Mouse (Mus musculus) kidney, adult 2 months (tissue): ENCODE results near the gene Sema3b. TPM values are rescaled to one million over a fixed set of nuclear protein-coding genes. Genes with fewer than 3 reads are reported as not detected.

Source experiments
- DNase-seq: peaks from one replicate; pipeline ENCODE4 v3.0.0; 2021
- H3K27ac ChIP-seq: fragments of 200-500 bp; 2 replicates; pipeline ENCODE4 v1.5.1; 2012; ENCODE audit warnings: low read depth, low read length, control low read depth, inconsistent platforms; ENCODE audit not compliant: insufficient read depth
- H3K27me3 ChIP-seq: fragments of 200-500 bp; replicated peaks from 2 replicates; pipeline ENCODE4 v1.6.1; 2012; ENCODE audit warnings: mild to moderate bottlenecking, moderate library complexity, low read length, inconsistent platforms; ENCODE audit not compliant: control insufficient read depth, insufficient read depth
- H3K36me3 ChIP-seq: fragments of 200-500 bp; 2 replicates; pipeline ENCODE4 v1.6.1; 2012; ENCODE audit warnings: mild to moderate bottlenecking, moderate library complexity, low read length, inconsistent platforms; ENCODE audit not compliant: control insufficient read depth, insufficient read depth
- H3K4me1 ChIP-seq: fragments of 200-500 bp; 2 replicates; pipeline ENCODE4 v1.6.1; 2011; ENCODE audit warnings: low read length; ENCODE audit not compliant: control insufficient read depth, insufficient read depth
- H3K4me3 ChIP-seq: fragments of 200-500 bp; 2 replicates; pipeline ENCODE4 v1.5.1; 2011; ENCODE audit warnings: mild to moderate bottlenecking, low read depth, low read length, control low read depth; ENCODE audit not compliant: insufficient read depth
- CTCF ChIP-seq: fragments of 200-500 bp; conservative IDR thresholded peaks from 2 replicates; pipeline ENCODE4 v1.5.1; 2011; ENCODE audit warnings: low read depth, mild to moderate bottlenecking, control low read depth, low read length, moderate library complexity, mixed read lengths; ENCODE audit not compliant: insufficient read depth, insufficient read length
- POLR2A ChIP-seq: fragments of 200-500 bp; IDR thresholded peaks from one replicate; pipeline ENCODE4 v1.6.1; 2011; ENCODE audit warnings: low read depth, low read length, control low read depth
- WGBS: fragments of 180-500 bp; shearing (Covaris S2); methylation state at CpG from one replicate; pipeline ENCODE4 v1.1.7; 2018; 5-methylcytosine and 5-hydroxymethylcytosine counted together
- polyA plus RNA-seq: library from polyadenylated mRNA; depleted of rRNA; stranded (reverse); fragments of >200 nt; gene quantifications from 2 replicates; pipeline ENCODE4 v1.2.3, GENCODE M21; 2012

The Sema3b gene
- polyA plus RNA-seq, 1 experiment, result 63.3 TPM

- Histone ChIP-seq H3K27me3 (no peaks in the 10 kb centered on the region), H3K4me3 (peak within 1 kb of the TSS; percentile 74), H3K4me1 (peaks cover 26% of the 10 kb centered on the region; the same call in 1 of the 2 replicates), H3K27ac (peak within 1 kb of the TSS; percentile 67), H3K36me3 (no peaks in the 10 kb centered on the region)
- DNase-seq, result peak; percentile 100
- 10% methylated on average over 46 of the region's 46 CpGs for WGBS
- no peak for TF ChIP-seq POLR2A
These were observed 21.8 kb downstream of the Sema3b start, which contains the start of gene Ifrd2 for GRCm38 (mm10) chr9:107586974-107587832. Gene Ifrd2 (plus strand): TSS chr9:107587642.

- Histone ChIP-seq H3K27me3 (no peaks in the 10 kb centered on the region), H3K36me3 (no peaks in the 10 kb centered on the region), H3K27ac (no peak overlapping the region), H3K4me1 (peaks cover 33% of the 10 kb centered on the region; the same call in 1 of the 2 replicates), H3K4me3 (no peak overlapping the region)
- no peak for DNase-seq
- 85% methylated on average over 5 of the region's 5 CpGs for WGBS
- TF ChIP-seq POLR2A (no peak), CTCF (no peak)
These were observed 22.5 kb downstream of the Sema3b start for GRCm38 (mm10) chr9:107586504-107586903.

GRCm38 (mm10) chr9:107583174-107583573 is 25.9 kb downstream of the Sema3b start:
- Histone ChIP-seq H3K4me1 (peaks cover 21% of the 10 kb centered on the region; the same call in 1 of the 2 replicates), H3K4me3 (no peak overlapping the region), H3K36me3 (no peaks in the 10 kb centered on the region), H3K27me3 (no peaks in the 10 kb centered on the region), H3K27ac (no peak overlapping the region)
- 93% methylated on average over 14 of the region's 14 CpGs for WGBS
- DNase-seq, result no peak
- TF ChIP-seq CTCF, result no peak
- TF ChIP-seq POLR2A, result no peak

GRCm38 (mm10) chr9:107582509-107583062 is 26.4 kb downstream of the Sema3b start:
- Histone ChIP-seq H3K36me3 (no peaks in the 10 kb centered on the region), H3K27me3 (no peaks in the 10 kb centered on the region), H3K4me3 (no peak overlapping the region), H3K27ac (no peak overlapping the region), H3K4me1 (peaks cover 18% of the 10 kb centered on the region)
- peak; percentile 59 for DNase-seq
- TF ChIP-seq POLR2A (no peak), CTCF (no peak)
- 53% methylated on average over 7 of the region's 7 CpGs for WGBS

DNA sequence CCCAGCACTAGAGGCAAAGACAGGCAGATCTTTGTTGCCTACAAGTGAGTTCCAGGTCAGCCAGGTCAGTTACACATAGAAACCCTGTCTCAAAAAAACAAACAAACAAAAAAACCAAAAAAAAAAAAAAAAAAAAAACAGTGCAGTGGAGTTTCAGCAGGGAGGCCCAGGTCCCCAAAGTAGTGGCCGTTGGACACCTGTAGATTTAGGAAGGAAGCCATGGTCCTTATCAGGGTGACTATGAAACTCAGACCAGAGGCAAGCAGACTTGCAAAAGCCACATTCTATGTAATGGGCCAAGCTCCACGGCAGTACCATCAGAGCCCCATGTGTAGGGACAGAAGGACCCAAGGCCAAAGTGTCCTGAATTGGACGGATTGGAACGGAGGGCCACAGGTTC is 27.4 kb downstream of the Sema3b start:
- peak overlapping the region; percentile 91; the same call in 1 of the 2 replicates for H3K4me3 ChIP-seq
- H3K27ac ChIP-seq, result peak overlapping the region; percentile 16; the same call in 1 of the 2 replicates
- TF ChIP-seq CTCF (no peak), POLR2A (no peak)

GRCm38 (mm10) chr9:107580501-107581317 is 28.3 kb downstream of the Sema3b start, which contains the start of gene Hyal3:
Gene Hyal3 (plus strand): TSS chr9:107580818.
- Histone ChIP-seq H3K4me1 (peaks cover 35% of the 10 kb centered on the region), H3K4me3 (peak within 1 kb of the TSS; percentile 91), H3K27ac (peak within 1 kb of the TSS; percentile 98), H3K36me3 (no peaks in the 10 kb centered on the region), H3K27me3 (no peaks in the 10 kb centered on the region)
- TF ChIP-seq POLR2A, result peak; percentile 89
- no peak for TF ChIP-seq CTCF
- peak; percentile 98 for DNase-seq
- under 1% methylated on average over 32 of the region's 32 CpGs for WGBS

More for the DNA sequence above, 27.4 kb downstream of the Sema3b start:
- DNase-seq, result no peak
- Histone ChIP-seq H3K4me1 (peaks cover 26% of the 10 kb centered on the region), H3K36me3 (no peaks in the 10 kb centered on the region), H3K27me3 (no peaks in the 10 kb centered on the region)
- 59% methylated on average over 4 of the region's 4 CpGs for WGBS
